Mouse (Mus musculus) adrenal gland, postnatal 4 days (tissue): ENCODE results near the gene Akap2. TPM values are rescaled to one million over a fixed set of nuclear protein-coding genes. Genes with fewer than 3 reads are reported as not detected.

Experiments used
- DNase-seq, 2 experiments: peaks; one replicate each; pipeline ENCODE4 v3.0.0; 2021 to 2022; ENCODE audit warnings: low spot score in 2 of 2, mixed read lengths in 2 of 2
- total RNA-seq, 2 experiments: library from RNA; stranded (reverse); gene quantifications; 2 replicates each; pipeline ENCODE4 v1.2.3; 2021

Akap2 gene
- total RNA-seq, 2 experiments from 2014 or later, result 106 to 114 TPM

- no peak for DNase-seq
Observed at GRCm38 (mm10) chr4:57788709-57789108, 71.3 kb downstream of the Akap2 start.

- no peak for DNase-seq
Observed at GRCm38 (mm10) chr4:57789118-57789517, 71.7 kb downstream of the Akap2 start.

- no peak for DNase-seq
Observed at GRCm38 (mm10) chr4:57793989-57794388, 76.5 kb downstream of the Akap2 start.

- no peak for DNase-seq
Observed at GRCm38 (mm10) chr4:57794547-57794946, 77.1 kb downstream of the Akap2 start.

- no peak for DNase-seq
Observed at GRCm38 (mm10) chr4:57797548-57798285, 80.3 kb downstream of the Akap2 start.

- DNase-seq, result peak in 1 of 2 experiments; percentile 49
Observed at GRCm38 (mm10) chr4:57798286-57799018, 81.0 kb downstream of the Akap2 start.

GRCm38 (mm10) chr4:57799297-57799696 is 81.8 kb downstream of the Akap2 start:
- no peak for DNase-seq

GRCm38 (mm10) chr4:57801239-57801638 is 83.8 kb downstream of the Akap2 start:
- DNase-seq, result no peak

- no peak for DNase-seq
Observed at GRCm38 (mm10) chr4:57801986-57802385, 84.5 kb downstream of the Akap2 start.

GRCm38 (mm10) chr4:57802411-57802810 is 85.0 kb downstream of the Akap2 start:
- no peak for DNase-seq

- no peak for DNase-seq
Observed at GRCm38 (mm10) chr4:57804902-57805301, 87.4 kb downstream of the Akap2 start.

GRCm38 (mm10) chr4:57809449-57809848 is 92.0 kb downstream of the Akap2 start:
- DNase-seq, result no peak

GRCm38 (mm10) chr4:57812075-57812474 is 94.6 kb downstream of the Akap2 start:
- no peak for DNase-seq

GRCm38 (mm10) chr4:57812916-57813575 is 95.6 kb downstream of the Akap2 start:
- no peak for DNase-seq

GRCm38 (mm10) chr4:57813576-57813945 is 96.1 kb downstream of the Akap2 start:
- no peak for DNase-seq

- no peak for DNase-seq
Observed at GRCm38 (mm10) chr4:57815355-57815754, 97.9 kb downstream of the Akap2 start.

- DNase-seq, result no peak
Observed at GRCm38 (mm10) chr4:57816146-57816545, 98.7 kb downstream of the Akap2 start.

- DNase-seq, result no peak
Observed at GRCm38 (mm10) chr4:57820839-57821374, 103.5 kb downstream of the Akap2 start.

- no peak for DNase-seq
Observed at GRCm38 (mm10) chr4:57821556-57822356, 104.3 kb downstream of the Akap2 start.

- DNase-seq, result no peak
Observed at GRCm38 (mm10) chr4:57822641-57823040, 105.2 kb downstream of the Akap2 start.
